Mouse (Mus musculus): Measurements from ENCODE around the gene Thsd4.

The Thsd4 gene

GRCm38 (mm10) chr9:60457359-60458210 lies 64.3 kb downstream of the Thsd4 start:
- ATAC-seq (ENCODE audit: insufficient number of reproducible peaks, low FRiP score, low TSS enrichment): no peak

DNA sequence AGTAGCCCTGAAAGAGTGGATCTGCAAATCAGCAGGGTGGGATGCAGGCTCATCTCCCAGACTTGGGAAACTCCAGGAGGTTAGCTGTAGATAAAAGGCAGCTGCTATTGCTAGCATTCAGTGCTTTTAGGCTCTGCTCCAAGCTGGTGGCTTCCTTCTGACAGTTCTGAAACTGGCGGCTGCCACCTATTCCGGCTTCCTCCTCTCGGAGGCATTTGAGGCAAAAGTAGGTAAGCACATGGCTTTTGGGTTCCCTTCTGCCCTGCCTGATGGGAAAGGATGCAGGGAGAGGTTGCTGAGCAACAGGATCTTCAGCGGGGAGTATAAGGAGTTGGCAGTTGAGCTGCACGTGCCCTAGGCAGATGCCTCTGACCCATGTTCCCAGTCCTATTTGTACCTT lies 65.2 kb downstream of the Thsd4 start:
- ATAC-seq (ENCODE audit: insufficient number of reproducible peaks, low FRiP score, low TSS enrichment): no peak

GRCm38 (mm10) chr9:60454406-60455076 lies 67.3 kb downstream of the Thsd4 start:
- ATAC-seq (ENCODE audit: insufficient number of reproducible peaks, low FRiP score, low TSS enrichment): no peak

DNA sequence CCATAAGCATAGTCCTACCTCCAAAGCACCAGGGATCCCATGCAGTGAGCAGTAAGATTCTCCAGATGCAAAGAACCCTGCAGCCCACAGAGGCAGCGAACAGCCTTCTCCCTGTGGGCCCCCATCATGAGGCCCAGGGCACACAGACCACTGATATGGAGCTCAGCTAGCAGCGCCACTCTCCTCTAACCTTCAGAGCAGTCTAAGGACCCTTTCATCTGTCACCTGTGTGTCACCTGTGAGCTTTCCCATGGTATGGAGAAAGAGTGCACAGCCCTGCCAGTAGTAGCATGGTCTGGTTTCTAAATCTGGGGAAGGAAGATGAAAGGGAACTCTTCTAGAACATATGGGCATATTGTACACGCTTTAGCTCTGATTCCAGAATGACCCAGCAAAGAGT lies 72.3 kb downstream of the Thsd4 start:
- no peak for ATAC-seq (ENCODE audit: insufficient number of reproducible peaks, low FRiP score, low TSS enrichment)

- ATAC-seq (ENCODE audit: insufficient number of reproducible peaks, low FRiP score, low TSS enrichment): no peak
Observed at GRCm38 (mm10) chr9:60445821-60446220, 76.0 kb downstream of the Thsd4 start.

DNA sequence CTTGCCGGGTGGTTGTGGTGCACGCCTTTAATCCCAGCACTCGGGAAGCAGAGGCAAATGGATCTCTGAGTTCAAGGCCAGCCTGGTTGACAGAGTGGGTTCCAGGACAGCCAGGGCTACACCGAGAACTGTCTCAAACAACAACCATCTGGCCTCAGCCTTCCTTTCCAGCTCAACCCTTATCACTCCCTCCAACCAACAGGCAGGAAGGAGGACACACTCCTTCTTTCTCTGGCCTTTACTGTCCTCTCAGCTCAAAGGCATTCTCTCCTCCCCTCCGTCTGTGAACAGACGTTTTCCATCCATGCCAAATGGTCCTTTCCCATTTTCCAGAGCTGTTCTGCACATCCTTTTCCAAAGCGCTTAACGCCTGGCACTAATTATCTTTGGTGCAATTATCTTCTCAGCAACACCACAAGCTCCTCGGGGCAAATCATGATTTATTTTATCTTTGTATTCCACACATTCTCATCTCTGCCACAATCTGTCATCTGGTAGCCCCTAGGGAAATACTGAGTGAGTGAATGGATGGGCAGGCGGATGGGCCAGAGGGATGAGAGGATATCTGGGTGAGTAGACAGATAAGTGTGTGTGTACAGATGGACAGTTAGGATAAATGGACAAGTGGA lies 80.5 kb downstream of the Thsd4 start:
- no peak for ATAC-seq (ENCODE audit: insufficient number of reproducible peaks, low FRiP score, low TSS enrichment)

DNA sequence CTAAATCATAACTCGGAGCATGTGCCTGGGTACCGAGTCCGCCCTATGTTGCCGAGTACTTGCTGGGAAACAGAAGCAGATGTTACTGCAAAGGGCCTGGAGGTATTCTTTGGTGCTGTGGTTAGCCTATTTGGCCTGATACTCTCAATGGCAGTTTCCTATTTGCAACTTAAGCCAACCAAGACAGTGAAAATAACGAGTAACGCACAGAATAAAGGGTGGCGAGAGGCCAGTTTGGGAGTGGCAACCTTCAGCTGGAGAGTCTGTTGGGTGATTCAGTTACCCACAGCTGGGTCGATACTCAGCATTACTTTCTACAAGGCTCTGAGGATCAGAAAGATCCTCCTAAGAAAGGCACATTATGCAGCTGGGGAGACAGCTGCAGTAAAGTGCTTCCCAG lies 81.3 kb downstream of the Thsd4 start:
- ATAC-seq (ENCODE audit: insufficient number of reproducible peaks, low FRiP score, low TSS enrichment): no peak

GRCm38 (mm10) chr9:60436246-60436645 lies 85.6 kb downstream of the Thsd4 start:
- no peak for ATAC-seq (ENCODE audit: insufficient number of reproducible peaks, low FRiP score, low TSS enrichment)

- ATAC-seq (ENCODE audit: insufficient number of reproducible peaks, low FRiP score, low TSS enrichment): no peak
Observed at GRCm38 (mm10) chr9:60434093-60434492, 87.8 kb downstream of the Thsd4 start.

DNA sequence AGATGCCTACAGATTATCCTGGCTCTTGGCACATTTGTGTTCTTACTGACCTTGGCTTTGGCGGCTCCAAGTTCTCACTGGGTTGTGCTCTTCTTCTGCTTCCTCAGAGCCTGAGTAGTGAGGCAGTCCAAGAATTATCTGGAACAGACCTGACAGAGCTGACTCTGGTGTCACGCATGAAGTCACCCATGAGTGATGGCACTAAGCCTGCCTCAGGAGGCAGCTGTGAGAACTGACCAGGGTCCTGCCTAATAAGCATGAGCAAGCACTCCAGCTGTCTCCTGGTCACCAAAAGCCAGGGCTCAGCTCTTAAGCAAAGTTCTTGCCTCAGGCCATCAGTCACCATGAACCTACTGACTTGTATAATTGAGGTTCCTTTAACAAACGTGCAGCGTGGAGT lies 89.9 kb downstream of the Thsd4 start:
- ATAC-seq (ENCODE audit: insufficient number of reproducible peaks, low FRiP score, low TSS enrichment): no peak

DNA sequence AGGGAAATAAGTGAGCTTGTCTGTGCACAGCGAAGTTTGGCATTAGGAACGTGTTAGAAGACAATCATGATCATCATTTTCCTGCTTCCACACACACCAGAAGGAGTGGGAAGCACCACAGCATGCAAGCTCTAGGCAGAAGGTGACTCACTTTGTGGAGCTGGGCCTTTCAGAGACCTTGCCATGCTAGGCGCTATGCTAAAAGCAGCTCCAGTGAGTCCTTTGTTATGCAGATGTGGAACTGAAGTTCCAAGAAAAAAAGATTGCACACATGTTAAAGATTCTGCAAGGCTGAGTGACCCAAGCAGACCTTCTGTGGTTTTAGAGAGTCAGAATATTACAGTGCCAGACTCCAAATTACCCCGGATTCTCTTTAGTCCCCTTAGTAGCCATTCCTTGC lies 91.8 kb downstream of the Thsd4 start:
- ATAC-seq (ENCODE audit: insufficient number of reproducible peaks, low FRiP score, low TSS enrichment): no peak

DNA sequence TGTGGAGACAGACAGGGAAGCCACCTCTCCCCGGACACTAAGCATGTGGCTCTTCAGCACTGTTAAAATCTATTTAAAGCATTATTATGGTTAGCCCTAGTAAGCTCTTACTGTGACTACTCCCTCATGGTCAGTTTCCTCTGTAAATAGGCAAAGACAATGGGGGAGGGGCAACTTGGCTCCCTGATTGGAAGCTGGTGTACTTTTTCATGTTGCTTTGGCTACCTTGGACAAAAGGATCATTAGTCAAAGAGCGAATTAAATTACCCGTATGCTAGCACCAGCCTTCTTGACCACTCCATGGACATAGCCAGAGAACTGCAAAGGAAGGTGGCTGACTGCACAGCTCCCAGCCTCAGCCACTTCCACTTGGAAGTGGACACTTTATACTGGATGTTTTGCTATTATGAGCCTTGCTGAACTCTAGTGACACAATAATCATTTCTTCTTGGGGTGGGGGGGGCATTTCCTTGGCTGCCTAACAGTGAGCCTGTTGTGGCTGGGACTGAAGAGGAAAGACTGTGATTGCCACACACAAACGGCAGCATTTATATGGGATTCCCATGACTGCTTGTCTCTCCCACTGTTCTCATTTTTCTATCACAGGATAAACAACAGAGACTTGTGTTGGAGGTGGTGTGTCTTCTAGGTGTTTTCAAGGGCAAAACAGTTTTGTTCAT lies 107.6 kb downstream of the Thsd4 start:
- no peak for ATAC-seq (ENCODE audit: insufficient number of reproducible peaks, low FRiP score, low TSS enrichment)

DNA sequence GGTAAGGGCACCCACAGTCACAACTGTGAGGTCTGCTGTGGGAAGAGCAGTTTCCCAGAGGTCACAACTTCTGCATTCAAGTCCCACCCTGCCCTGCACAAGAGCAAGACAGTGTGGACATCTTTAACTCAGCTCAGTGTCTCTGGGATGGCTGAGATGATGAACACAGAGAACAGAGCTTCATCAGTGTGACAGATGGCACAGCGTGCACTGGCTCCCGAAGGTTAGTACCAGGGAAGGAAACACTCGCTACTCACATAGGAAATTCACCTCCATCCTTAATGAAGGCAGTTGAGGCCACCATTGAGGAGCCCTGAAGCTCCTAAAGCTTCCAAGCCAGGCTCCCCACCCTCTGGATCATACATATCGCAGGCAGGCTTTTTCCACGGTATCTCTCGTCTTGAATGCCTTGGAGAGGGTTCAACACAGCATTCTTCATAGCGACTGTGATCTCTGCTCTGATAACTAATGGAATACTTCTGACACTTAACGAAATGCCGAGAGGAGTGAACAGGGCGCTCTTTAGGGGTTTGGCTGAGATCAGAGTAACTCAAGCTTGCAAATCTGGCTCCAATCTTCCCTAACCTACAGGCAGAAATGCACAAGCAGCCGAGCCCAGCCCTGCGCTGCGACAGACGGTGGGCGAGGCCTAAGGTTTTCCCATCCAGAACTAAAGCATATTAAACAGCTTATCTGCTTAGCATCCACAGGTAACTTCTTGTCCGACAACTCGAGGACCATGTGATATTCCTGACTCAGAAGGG lies 110.8 kb downstream of the Thsd4 start:
- peak; percentile 75; the same call in 1 of the 2 replicates for ATAC-seq (ENCODE audit: insufficient number of reproducible peaks, low FRiP score, low TSS enrichment)

DNA sequence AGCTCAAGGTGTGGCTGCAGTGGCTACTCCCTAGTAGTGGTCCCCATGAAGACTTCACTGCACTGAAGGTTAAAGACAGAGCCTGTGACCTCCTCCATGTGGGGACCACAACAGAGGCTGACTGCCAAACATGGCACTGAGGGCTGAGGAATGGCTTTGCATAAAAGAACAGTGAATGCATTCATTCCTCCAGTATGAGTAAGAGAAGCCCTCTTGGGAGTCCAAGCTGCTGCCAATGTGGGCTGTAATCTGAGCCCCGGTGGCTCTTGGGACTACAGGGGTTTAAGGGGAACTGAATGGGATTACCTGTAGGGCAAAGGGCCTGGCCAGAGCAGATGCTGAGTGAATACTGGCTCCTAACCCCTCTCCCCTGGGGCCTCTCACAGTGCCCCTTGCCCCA lies 114.5 kb downstream of the Thsd4 start:
- ATAC-seq (ENCODE audit: insufficient number of reproducible peaks, low FRiP score, low TSS enrichment): no peak

GRCm38 (mm10) chr9:60405777-60406176 lies 116.1 kb downstream of the Thsd4 start:
- ATAC-seq (ENCODE audit: insufficient number of reproducible peaks, low FRiP score, low TSS enrichment): no peak

DNA sequence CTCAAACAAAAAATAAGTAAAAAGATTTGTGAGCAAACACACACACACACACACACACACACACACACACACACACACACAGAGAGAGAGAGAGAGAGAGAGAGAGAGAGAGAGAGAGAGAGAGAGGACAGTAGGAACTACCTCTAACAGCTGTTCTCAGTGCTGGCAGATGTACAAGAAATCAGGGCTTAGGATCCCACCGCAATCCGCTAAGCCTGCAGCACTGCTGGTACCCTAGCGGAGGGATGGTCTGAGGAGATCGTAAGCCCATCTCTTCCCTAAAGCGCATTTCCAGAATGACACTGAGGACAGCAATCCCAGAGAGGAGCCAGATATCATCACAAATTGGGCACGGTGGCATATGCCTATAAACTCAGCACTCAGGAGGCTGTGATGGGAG lies 119.2 kb downstream of the Thsd4 start:
- ATAC-seq (ENCODE audit: insufficient number of reproducible peaks, low FRiP score, low TSS enrichment): no peak

- ATAC-seq (ENCODE audit: insufficient number of reproducible peaks, low FRiP score, low TSS enrichment): no peak
Observed at GRCm38 (mm10) chr9:60400001-60400400, 121.8 kb downstream of the Thsd4 start.

DNA sequence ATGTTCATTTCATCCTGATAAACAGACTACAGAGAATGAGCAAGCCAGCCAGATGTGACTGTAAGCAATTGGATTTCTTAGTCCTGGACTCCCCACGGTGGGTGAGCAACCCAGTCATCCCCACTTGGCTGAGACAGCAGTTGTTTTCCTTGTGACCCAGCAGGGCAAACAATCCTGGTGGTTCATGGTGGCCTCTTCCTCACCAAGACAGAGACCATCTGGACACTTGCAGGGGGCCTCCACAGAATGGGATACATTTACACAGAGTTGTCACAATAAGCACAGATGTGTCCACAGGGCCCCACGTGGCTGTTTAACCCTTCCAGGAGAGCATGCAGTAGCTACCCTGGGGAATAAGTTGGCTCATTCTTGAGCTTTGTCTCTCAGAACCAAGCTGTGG lies 123.8 kb downstream of the Thsd4 start:
- ATAC-seq (ENCODE audit: insufficient number of reproducible peaks, low FRiP score, low TSS enrichment): no peak

DNA sequence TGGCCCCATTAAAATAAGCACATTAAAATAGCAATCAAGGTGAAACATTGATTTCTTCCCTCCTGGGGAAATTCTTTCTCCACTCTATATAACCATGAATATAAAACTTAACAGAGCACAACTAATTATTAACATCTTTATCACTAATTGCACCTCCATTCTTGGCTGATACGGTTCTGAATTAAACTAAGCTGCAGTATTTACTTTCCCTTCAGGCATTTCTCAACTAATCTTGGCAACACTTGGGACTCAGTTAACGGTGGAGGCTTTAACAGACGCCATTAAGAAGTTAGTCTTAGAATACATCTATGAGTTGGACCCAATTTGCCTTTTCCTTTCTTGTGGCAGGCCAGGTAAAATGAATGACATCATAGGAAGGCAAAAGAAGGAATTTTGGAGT lies 125.8 kb downstream of the Thsd4 start:
- ATAC-seq (ENCODE audit: insufficient number of reproducible peaks, low FRiP score, low TSS enrichment): no peak

DNA sequence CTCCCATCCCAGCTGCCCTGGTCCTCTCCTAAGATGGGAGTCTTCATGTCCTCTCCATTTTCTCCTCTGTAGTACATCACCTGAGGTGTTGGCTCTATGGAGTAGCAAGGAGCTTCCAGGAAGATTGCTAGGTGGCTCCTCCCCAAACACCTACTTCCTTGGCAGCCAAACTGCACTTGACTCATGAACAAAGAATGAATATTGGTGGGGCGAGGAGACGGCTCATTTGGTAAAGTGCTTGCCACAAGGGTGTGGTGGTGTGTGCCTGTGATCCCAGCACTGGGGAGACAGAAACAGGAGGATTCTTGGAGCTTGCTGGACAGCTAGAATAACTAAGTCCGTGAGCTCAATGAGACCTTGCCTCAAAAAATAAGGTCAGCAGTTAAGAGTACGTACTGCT lies 128.9 kb downstream of the Thsd4 start:
- ATAC-seq (ENCODE audit: insufficient number of reproducible peaks, low FRiP score, low TSS enrichment): no peak
